Mouse (Mus musculus) midbrain, embryonic 16.5 days (tissue): Measurements from ENCODE around the gene Abhd17c. TPM values are rescaled to one million over a fixed set of nuclear protein-coding genes. Genes with fewer than 3 reads are reported as not detected.

Experiments used
- ATAC-seq: fragments of 200-750 bp; cut with Nextera tagmentation; 2 replicates; pipeline ENCODE4 v1.8.0; 2017; ENCODE audit warnings: moderate TSS enrichment
- H3K27ac ChIP-seq: fragments of 300-500 bp; sonication (generic); 2 replicates; pipeline ENCODE4 v1.5.1; 2014; ENCODE audit warnings: mild to moderate bottlenecking, low read length, mixed read lengths
- H3K27me3 ChIP-seq: fragments of 300-500 bp; sonication (generic); 2 replicates; pipeline ENCODE4 v1.6.1; 2014; ENCODE audit warnings: low read depth, low read length, mixed read lengths; ENCODE audit not compliant: control insufficient read depth, insufficient read depth
- H3K36me3 ChIP-seq: fragments of 300-500 bp; sonication (generic); 2 replicates; pipeline ENCODE4 v1.6.1; 2014; ENCODE audit warnings: mild to moderate bottlenecking, low read length, moderate library complexity, mixed read lengths; ENCODE audit not compliant: control insufficient read depth, insufficient read depth
- H3K4me1 ChIP-seq: fragments of 300-500 bp; sonication (generic); 2 replicates; pipeline ENCODE4 v1.6.1; 2014; ENCODE audit warnings: mild to moderate bottlenecking, low read length, mixed read lengths; ENCODE audit not compliant: control insufficient read depth, insufficient read depth
- H3K4me2 ChIP-seq: fragments of 300-500 bp; sonication (generic); 2 replicates; pipeline ENCODE4 v1.6.1; 2014; ENCODE audit warnings: mild to moderate bottlenecking, low read length, mixed read lengths
- H3K4me3 ChIP-seq: fragments of 300-500 bp; sonication (generic); 2 replicates; pipeline ENCODE4 v1.5.1; 2014; ENCODE audit warnings: low read depth, mild to moderate bottlenecking, low read length, moderate library complexity, mixed read lengths
- H3K9ac ChIP-seq: fragments of 300-500 bp; sonication (generic); 2 replicates; pipeline ENCODE4 v1.6.1; 2014; ENCODE audit warnings: low read depth, low read length, mixed read lengths
- H3K9me3 ChIP-seq: fragments of 300-500 bp; sonication (generic); replicated peaks from 2 replicates; pipeline ENCODE4 v1.6.1; 2014; ENCODE audit warnings: mild to moderate bottlenecking, low read length, mixed read lengths; ENCODE audit not compliant: control insufficient read depth, poor library complexity, severe bottlenecking
- WGBS: fragments of 180-500 bp; shearing (Covaris S2); extraction: QIAGEN DNeasy Blood & Tissue Kit; methylation state at CpG from one replicate; pipeline ENCODE4 v1.1.7; 2014; 5-methylcytosine and 5-hydroxymethylcytosine counted together
- polyA plus RNA-seq: library from polyadenylated mRNA; unstranded; fragments of >200 nt; fragmentation: Nextera tagmentation; extraction: Ambion mirVana; gene quantifications from 2 replicates; pipeline ENCODE4 v1.2.1, GENCODE M21; 2015

Abhd17c gene
- polyA plus RNA-seq, 1 experiment from 2014 or later = 18.7 TPM

DNA sequence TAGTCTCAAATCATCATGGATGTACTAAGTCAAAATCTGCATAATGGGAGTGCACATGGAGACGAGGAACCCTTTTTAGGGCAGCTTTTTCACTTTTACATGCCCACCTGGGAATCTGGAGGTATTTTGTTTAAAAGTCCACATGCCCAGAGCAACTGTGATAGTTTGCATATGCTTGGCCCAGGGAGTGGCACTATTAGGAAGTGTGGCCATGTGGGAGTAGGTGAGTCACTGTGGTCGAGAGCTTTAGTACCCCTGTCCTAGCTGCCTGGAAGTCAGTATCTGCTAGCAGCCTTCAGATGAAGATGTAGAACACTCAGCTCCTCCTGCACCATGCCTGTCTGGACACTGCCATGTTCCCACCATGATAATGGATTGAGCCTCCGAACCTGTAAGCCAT, 51.0 kb downstream of the Abhd17c start:
- Histone ChIP-seq H3K27ac (no peak overlapping the region), H3K4me1 (no peaks in the 10 kb centered on the region), H3K4me3 (no peak overlapping the region), H3K9ac (no peak overlapping the region), H3K27me3 (no peaks in the 10 kb centered on the region), H3K36me3 (no peaks in the 10 kb centered on the region), H3K4me2 (no peak overlapping the region), H3K9me3 (no peaks in the 10 kb centered on the region)
- WGBS = 84% methylated on average over 3 of the region's 3 CpGs
- no peak for ATAC-seq

- Histone ChIP-seq H3K9ac (no peak overlapping the region), H3K4me1 (no peaks in the 10 kb centered on the region), H3K4me3 (no peak overlapping the region), H3K4me2 (no peak overlapping the region), H3K27ac (no peak overlapping the region), H3K36me3 (no peaks in the 10 kb centered on the region), H3K9me3 (no peaks in the 10 kb centered on the region), H3K27me3 (no peaks in the 10 kb centered on the region)
- WGBS = 84% methylated on average over 1 of the region's 1 CpGs
- ATAC-seq = no peak
These were observed 53.6 kb downstream of the Abhd17c start for GRCm38 (mm10) chr7:84098098-84098497.

- Histone ChIP-seq H3K4me1 (no peaks in the 10 kb centered on the region), H3K27ac (no peak overlapping the region), H3K9me3 (no peaks in the 10 kb centered on the region), H3K9ac (no peak overlapping the region), H3K4me2 (no peak overlapping the region), H3K27me3 (no peaks in the 10 kb centered on the region), H3K4me3 (no peak overlapping the region), H3K36me3 (no peaks in the 10 kb centered on the region)
- 64% methylated on average over 6 of the region's 6 CpGs for WGBS
- ATAC-seq = no peak
These were observed 55.2 kb downstream of the Abhd17c start for GRCm38 (mm10) chr7:84096501-84096900.

DNA sequence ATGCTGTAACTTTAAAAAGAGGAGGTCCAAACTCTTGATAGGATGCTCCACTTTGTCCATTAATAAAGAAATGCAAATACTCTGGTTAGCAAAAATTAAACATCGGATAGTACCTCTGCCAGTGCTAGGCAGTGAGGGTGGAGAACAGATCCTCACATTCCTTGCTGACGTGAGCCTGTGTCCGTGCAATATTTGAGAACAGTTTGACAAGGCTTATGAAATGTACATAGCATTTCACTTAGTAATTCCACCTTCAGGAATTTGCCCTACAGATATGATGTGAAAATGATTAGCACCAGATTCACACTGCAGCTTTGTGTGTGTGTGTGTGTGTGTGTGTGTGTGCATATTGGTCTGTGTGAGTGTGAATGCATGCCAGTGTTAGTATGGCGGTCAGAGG, 60.9 kb downstream of the Abhd17c start:
- Histone ChIP-seq H3K4me1 (peaks cover 2% of the 10 kb centered on the region; the same call in 1 of the 2 replicates), H3K27me3 (0 out of 2 replicates have a peak, but pooled peaks cover under 1% of the 10 kb centered on the region), H3K9ac (no peak overlapping the region), H3K9me3 (no peaks in the 10 kb centered on the region), H3K4me3 (no peak overlapping the region), H3K36me3 (no peaks in the 10 kb centered on the region), H3K27ac (no peak overlapping the region), H3K4me2 (no peak overlapping the region)
- WGBS = 83% methylated on average over 4 of the region's 4 CpGs
- ATAC-seq = no peak

DNA sequence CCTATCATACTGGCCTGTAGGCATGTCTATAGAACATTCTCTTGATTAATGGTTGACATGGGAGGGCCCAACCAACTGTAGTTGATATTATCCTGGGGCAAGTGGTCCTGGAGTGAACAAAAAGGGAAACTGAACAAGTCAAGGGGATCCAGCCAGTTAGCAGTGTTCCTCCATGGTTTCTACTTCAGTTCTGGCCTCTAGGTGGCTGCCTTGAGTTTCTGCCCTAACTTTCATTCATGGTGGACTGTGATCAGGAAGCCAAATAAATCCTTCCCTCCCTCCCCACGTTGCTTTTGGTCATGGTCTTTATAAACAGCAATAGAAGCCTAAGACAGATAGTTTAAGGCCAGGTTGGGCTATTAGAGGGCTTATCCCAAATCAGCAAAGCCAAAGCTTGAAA, 61.9 kb downstream of the Abhd17c start:
- peaks cover 7% of the 10 kb centered on the region for H3K27me3 ChIP-seq
- no peak overlapping the region for H3K27ac ChIP-seq
- H3K9me3 ChIP-seq = no peaks in the 10 kb centered on the region
- no peak overlapping the region for H3K4me3 ChIP-seq
- H3K9ac ChIP-seq = no peak overlapping the region
- no peak for ATAC-seq
- H3K36me3 ChIP-seq = no peaks in the 10 kb centered on the region
- H3K4me1 ChIP-seq = peaks cover 11% of the 10 kb centered on the region; the same call in 1 of the 2 replicates
- WGBS = 10% methylated on average over 1 of the region's 1 CpGs
- H3K4me2 ChIP-seq = no peak overlapping the region

GRCm38 (mm10) chr7:84088971-84089370, 62.7 kb downstream of the Abhd17c start:
- H3K9ac ChIP-seq = no peak overlapping the region
- 17% methylated on average over 4 of the region's 4 CpGs for WGBS
- no peak overlapping the region for H3K4me2 ChIP-seq
- H3K36me3 ChIP-seq = no peaks in the 10 kb centered on the region
- no peak for ATAC-seq
- no peaks in the 10 kb centered on the region for H3K9me3 ChIP-seq
- no peak overlapping the region for H3K4me3 ChIP-seq
- H3K4me1 ChIP-seq = peaks cover 11% of the 10 kb centered on the region; the same call in 1 of the 2 replicates
- no peak overlapping the region for H3K27ac ChIP-seq
- H3K27me3 ChIP-seq = peaks cover 10% of the 10 kb centered on the region

GRCm38 (mm10) chr7:84088191-84088590, 63.5 kb downstream of the Abhd17c start:
- peaks cover 12% of the 10 kb centered on the region for H3K27me3 ChIP-seq
- no peak overlapping the region for H3K9ac ChIP-seq
- H3K4me2 ChIP-seq = no peak overlapping the region
- no peak overlapping the region for H3K4me3 ChIP-seq
- peaks cover 11% of the 10 kb centered on the region; the same call in 1 of the 2 replicates for H3K4me1 ChIP-seq
- WGBS = 87% methylated on average over 3 of the region's 3 CpGs
- no peaks in the 10 kb centered on the region for H3K36me3 ChIP-seq
- ATAC-seq = no peak
- no peaks in the 10 kb centered on the region for H3K9me3 ChIP-seq
- no peak overlapping the region for H3K27ac ChIP-seq

DNA sequence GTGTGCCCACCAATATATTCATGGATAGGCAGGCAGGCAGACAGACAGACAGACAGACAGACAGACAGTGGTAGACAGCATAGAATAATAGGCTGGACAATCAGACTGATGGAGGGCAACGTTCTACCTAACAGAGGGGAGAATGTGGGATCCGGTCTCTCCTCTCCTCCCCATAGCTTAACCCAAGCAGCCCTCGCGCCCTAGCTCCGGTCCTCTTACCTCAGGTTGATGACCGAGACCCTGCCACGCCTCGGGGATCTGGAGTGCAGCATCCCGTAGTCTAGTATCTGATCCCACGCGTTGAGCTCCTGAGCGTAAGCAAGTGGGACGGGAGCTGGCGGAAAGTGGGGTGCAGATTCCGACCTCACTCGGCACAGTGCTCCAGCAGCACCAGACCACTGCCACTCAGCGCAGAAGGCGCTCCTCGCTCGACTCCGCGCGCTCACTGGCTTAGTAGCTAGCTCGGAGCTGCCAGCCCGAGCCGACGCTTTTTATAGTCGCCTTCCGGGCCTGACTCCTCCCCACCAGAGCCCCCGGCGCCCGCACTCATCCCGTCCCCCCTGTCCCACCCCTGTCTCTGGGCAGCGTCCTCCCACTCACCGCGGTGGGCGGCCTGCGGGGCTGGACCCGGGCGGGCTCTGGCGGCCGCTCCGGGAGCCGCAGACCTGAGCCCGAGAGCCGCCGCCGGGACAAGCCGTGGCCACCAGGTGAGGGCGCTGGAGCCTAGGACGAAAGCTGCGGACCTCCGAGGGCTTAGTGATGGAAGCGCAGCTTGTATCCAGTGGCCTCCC, 65.5 kb downstream of the Abhd17c start, which contains the start of gene Cemip:
TSS of gene Cemip (minus strand) at position 464 of the 791 bp plus-strand sequence.
- H3K9ac ChIP-seq = peak within 1 kb of the TSS; percentile 69
- H3K4me3 ChIP-seq = peak within 1 kb of the TSS; percentile 58
- H3K27me3 ChIP-seq = peaks cover 12% of the 10 kb centered on the region
- peak within 1 kb of the TSS; percentile 90 for H3K4me2 ChIP-seq
- H3K36me3 ChIP-seq = no peaks in the 10 kb centered on the region
- H3K9me3 ChIP-seq = no peaks in the 10 kb centered on the region
- peak; percentile 92 for ATAC-seq
- under 1% methylated on average over 54 of the region's 54 CpGs for WGBS
- H3K4me1 ChIP-seq = peaks cover 11% of the 10 kb centered on the region; the same call in 1 of the 2 replicates
- H3K27ac ChIP-seq = no peak within 1 kb of the TSS
